Mouse (Mus musculus): ENCODE data around the gene 7530416G11Rik.

GRCm38 (mm10) chr15:85494163-85494621 lies 8.8 kb downstream of the 7530416G11Rik start:
- no peak for TF ChIP-seq CTCF (IDR thresholded peaks at IDR 0.05; ENCODE audit: low read depth)
- no peak for TF ChIP-seq EP300 (IDR thresholded peaks at IDR 0.05; ENCODE audit: low read depth)
